Mouse (Mus musculus) CH12.LX (cell line): ENCODE data around the gene Apoa2.

Experiments used
- CTCF ChIP-seq, 2 experiments: IDR thresholded peaks in 1 of 2; conservative IDR thresholded peaks in 1 of 2; 2 replicates each; pipeline ENCODE4 v1.5.1; 2011 to 2012; ENCODE audit warnings: low read depth in 2 of 2, low read length in 2 of 2, improper control_type of control experiment in 1 of 2, inconsistent platforms in 1 of 2, mild to moderate bottlenecking in 1 of 2, moderate library complexity in 1 of 2
- JUND ChIP-seq: conservative IDR thresholded peaks from 2 replicates; pipeline ENCODE4 v1.6.1; 2011; ENCODE audit warnings: low read depth, low read length, improper control_type of control experiment
- MAFK ChIP-seq: IDR thresholded peaks from 2 replicates; pipeline ENCODE4 v1.6.1; 2011; ENCODE audit warnings: low read length, improper control_type of control experiment; ENCODE audit not compliant: insufficient replicate concordance
- MAX ChIP-seq: IDR thresholded peaks from 2 replicates; pipeline ENCODE4 v1.6.1; 2011; ENCODE audit warnings: low read length, improper control_type of control experiment
- NELFE ChIP-seq: IDR thresholded peaks from 2 replicates; pipeline ENCODE4 v1.6.1; 2011; ENCODE audit warnings: low read depth, low read length, improper control_type of control experiment
- SMC3 ChIP-seq: IDR thresholded peaks from 2 replicates; pipeline ENCODE4 v1.6.1; 2011; ENCODE audit warnings: low read depth, low read length, improper control_type of control experiment
- TBP ChIP-seq: conservative IDR thresholded peaks from 2 replicates; pipeline ENCODE4 v1.6.1; 2011; ENCODE audit warnings: low read depth, low read length, improper control_type of control experiment
- ZKSCAN1 ChIP-seq: IDR thresholded peaks from 2 replicates; pipeline ENCODE4 v1.6.1; 2012; ENCODE audit warnings: low read depth, inconsistent platforms, low read length, improper control_type of control experiment, borderline replicate concordance
- ZNF384 ChIP-seq: IDR thresholded peaks from 2 replicates; pipeline ENCODE4 v1.6.1; 2012; ENCODE audit warnings: low read depth, low read length, improper control_type of control experiment, inconsistent platforms

DNA sequence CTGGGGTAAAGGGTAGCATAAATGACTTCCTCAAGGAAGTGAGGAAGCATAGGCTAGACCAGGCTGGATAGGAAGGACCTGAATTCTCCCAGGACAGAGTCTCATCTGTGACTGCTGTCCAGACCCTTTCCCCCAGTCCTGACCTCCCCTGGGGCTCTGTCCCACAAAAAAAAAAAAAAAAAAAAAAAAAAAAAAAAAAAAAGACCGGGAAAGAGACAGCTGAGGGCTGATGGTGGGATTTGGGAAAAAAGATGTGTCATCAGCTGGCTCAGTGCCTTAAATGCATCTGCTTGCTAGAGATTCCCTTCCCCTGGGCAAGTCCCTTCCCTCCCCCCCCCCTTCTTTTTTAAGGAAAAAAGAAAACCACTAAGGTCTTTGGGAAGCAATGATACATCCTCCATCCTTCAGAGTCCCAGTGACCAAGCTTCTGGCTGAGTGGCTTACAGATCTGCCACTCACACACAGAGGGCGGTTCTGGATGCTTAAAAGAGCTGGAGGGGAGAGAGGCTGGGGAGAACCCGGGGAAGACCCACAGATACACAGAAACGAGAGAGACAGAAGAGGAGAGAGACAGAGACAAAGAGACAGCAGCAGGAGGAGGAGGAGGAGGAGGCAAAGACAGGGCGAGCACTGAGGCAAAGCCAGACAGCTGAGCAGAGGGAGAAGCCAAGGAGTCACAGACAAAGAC, 25.2 kb downstream of the Apoa2 start, which contains the start of gene Adamts4:
- TF ChIP-seq CTCF (conservative IDR thresholded peaks at IDR 0.05 in 1 of 2, IDR thresholded peaks at IDR 0.05 in 1 of 2; ENCODE audit: low read depth in 2 of 2, low read length in 2 of 2) (no peak), JUND (no peak), ZNF384 (peak; percentile 63), NELFE (no peak), MAX (no peak), TBP (no peak), SMC3 (no peak), ZKSCAN1 (no peak), MAFK (no peak)
